Mouse (Mus musculus): ENCODE measurements at regions not wholly inside any gene's neighbourhood (a gene's known extent, or its start where the extent isn't known, plus 50 kb on each side); places are given as distances from the start of the nearest gene placed in this dataset.

GRCm38 (mm10) chr13:6000559-6001217, 139.4 kb downstream of the Klf6 start:
- TF ChIP-seq POLR2A (IDR thresholded peaks at IDR 0.05; ENCODE audit: insufficient read depth, low read depth, low read length): no peak
- no peak for TF ChIP-seq CTCF (IDR thresholded peaks at IDR 0.05)
- TF ChIP-seq EP300 (IDR thresholded peaks at IDR 0.05; ENCODE audit: insufficient read depth, low read depth, low read length): no peak

Measured in heart, adult 2 months (tissue).